Mouse (Mus musculus) hindbrain, embryonic 10.5 days (tissue): ENCODE results near the gene Ntng1. TPM values are rescaled to one million over a fixed set of nuclear protein-coding genes. Genes with fewer than 3 reads are reported as not detected.
A peak's percentile ranks its signal among the peaks of the same experiment; 100 is the strongest.

Source experiments
- DNase-seq: peaks from one replicate; pipeline ENCODE4 v3.0.0-alpha.2; 2017; ENCODE audit warnings: low spot score
- H3K27ac ChIP-seq: fragments of 300-500 bp; sonication (generic); 2 replicates; pipeline ENCODE4 v1.5.1; 2016; ENCODE audit warnings: mild to moderate bottlenecking, moderate library complexity
- H3K27me3 ChIP-seq: fragments of 300-500 bp; sonication (generic); 2 replicates; pipeline ENCODE4 v1.6.1; 2016; ENCODE audit warnings: mild to moderate bottlenecking; ENCODE audit not compliant: poor library complexity, insufficient read depth, severe bottlenecking
- H3K36me3 ChIP-seq: fragments of 300-500 bp; sonication (generic); 2 replicates; pipeline ENCODE4 v1.6.1; 2016; ENCODE audit warnings: mild to moderate bottlenecking, moderate library complexity
- H3K4me1 ChIP-seq: fragments of 300-500 bp; sonication (generic); replicated peaks from 2 replicates; pipeline ENCODE4 v1.6.1; 2016; ENCODE audit warnings: mild to moderate bottlenecking
- H3K4me3 ChIP-seq: fragments of 300-500 bp; sonication (generic); 2 replicates; pipeline ENCODE4 v1.5.1; 2016; ENCODE audit warnings: mild to moderate bottlenecking, moderate library complexity
- H3K9me3 ChIP-seq: fragments of 300-500 bp; sonication (generic); 2 replicates; pipeline ENCODE4 v1.6.1; 2016; ENCODE audit warnings: mild to moderate bottlenecking, moderate library complexity
- WGBS: fragments of 180-500 bp; shearing (Covaris S2); methylation state at CpG from one replicate; pipeline ENCODE4 v1.1.7; 2016; 5-methylcytosine and 5-hydroxymethylcytosine counted together
- polyA plus RNA-seq: library from polyadenylated mRNA; unstranded; fragments of >200 nt; fragmentation: Nextera tagmentation; extraction: Ambion mirVana; gene quantifications from 2 replicates; pipeline ENCODE4 v1.2.1, GENCODE M21; 2016

Gene Ntng1
- 4.7 and 5.3 TPM in 2 replicates for polyA plus RNA-seq

- Histone ChIP-seq H3K9me3 (no peaks in the 10 kb centered on the region), H3K4me3 (peak within 1 kb of the TSS; percentile 78), H3K27ac (peak within 1 kb of the TSS; percentile 84), H3K4me1 (peaks cover 17% of the 10 kb centered on the region), H3K36me3 (no peaks in the 10 kb centered on the region), H3K27me3 (peaks cover 29% of the 10 kb centered on the region)
- WGBS = under 1% methylated on average over 52 of the region's 52 CpGs
- DNase-seq = peak; percentile 65
These were observed at the start of gene Ntng1 for GRCm38 (mm10) chr3:110143206-110144061. Gene Ntng1, minus strand, starts transcription at chr3:110144011.

- H3K4me1 ChIP-seq = no peaks in the 10 kb centered on the region
- DNase-seq = no peak
- H3K9me3 ChIP-seq = no peaks in the 10 kb centered on the region
- H3K27me3 ChIP-seq = no peaks in the 10 kb centered on the region
- H3K27ac ChIP-seq = no peak overlapping the region
- 88% methylated on average over 5 of the region's 5 CpGs for WGBS
- H3K4me3 ChIP-seq = no peak overlapping the region
- no peaks in the 10 kb centered on the region for H3K36me3 ChIP-seq
These were observed 43.7 kb upstream of the Ntng1 start for GRCm38 (mm10) chr3:110187401-110187948.

GRCm38 (mm10) chr3:110149089-110149488, 5.3 kb upstream of the Ntng1 start:
- H3K9me3 ChIP-seq = no peaks in the 10 kb centered on the region
- 85% methylated on average over 7 of the region's 7 CpGs for WGBS
- H3K27ac ChIP-seq = no peak overlapping the region
- no peak overlapping the region for H3K4me3 ChIP-seq
- no peaks in the 10 kb centered on the region for H3K36me3 ChIP-seq
- peaks cover 2% of the 10 kb centered on the region; the same call in 1 of the 2 replicates for H3K4me1 ChIP-seq
- peaks cover 17% of the 10 kb centered on the region for H3K27me3 ChIP-seq
- DNase-seq = no peak

GRCm38 (mm10) chr3:110144301-110145055, 667 bp upstream of the Ntng1 start:
- DNase-seq = no peak
- 40% methylated on average over 6 of the region's 6 CpGs for WGBS
- Histone ChIP-seq H3K36me3 (no peaks in the 10 kb centered on the region), H3K4me3 (peak overlapping the region; percentile 78), H3K9me3 (no peaks in the 10 kb centered on the region), H3K27me3 (peaks cover 29% of the 10 kb centered on the region), H3K27ac (no peak overlapping the region), H3K4me1 (peaks cover 17% of the 10 kb centered on the region)

GRCm38 (mm10) chr3:110142314-110143205, 1.3 kb downstream of the Ntng1 start:
- Histone ChIP-seq H3K36me3 (no peaks in the 10 kb centered on the region), H3K9me3 (no peaks in the 10 kb centered on the region), H3K27ac (peak overlapping the region; percentile 84), H3K4me3 (peak overlapping the region; percentile 78), H3K27me3 (peaks cover 29% of the 10 kb centered on the region), H3K4me1 (peaks cover 17% of the 10 kb centered on the region)
- peak; percentile 51 for DNase-seq
- under 1% methylated on average over 77 of the region's 77 CpGs for WGBS

GRCm38 (mm10) chr3:110141351-110142302, 2.2 kb downstream of the Ntng1 start:
- WGBS = 4% methylated on average over 13 of the region's 13 CpGs
- Histone ChIP-seq H3K27ac (peak overlapping the region; percentile 84), H3K36me3 (no peaks in the 10 kb centered on the region), H3K4me3 (peak overlapping the region; percentile 78), H3K9me3 (no peaks in the 10 kb centered on the region), H3K27me3 (peaks cover 29% of the 10 kb centered on the region), H3K4me1 (peaks cover 17% of the 10 kb centered on the region)
- peak; percentile 29 for DNase-seq

- no peak for DNase-seq
- Histone ChIP-seq H3K9me3 (no peaks in the 10 kb centered on the region), H3K36me3 (no peaks in the 10 kb centered on the region), H3K27me3 (no peaks in the 10 kb centered on the region), H3K4me1 (peaks cover 5% of the 10 kb centered on the region; the same call in 1 of the 2 replicates), H3K27ac (no peak overlapping the region), H3K4me3 (no peak overlapping the region)
- WGBS = 7% methylated on average over 1 of the region's 1 CpGs
These were observed 7.7 kb downstream of the Ntng1 start for GRCm38 (mm10) chr3:110136115-110136514.

GRCm38 (mm10) chr3:110133150-110133549, 10.7 kb downstream of the Ntng1 start:
- DNase-seq = no peak
- Histone ChIP-seq H3K27me3 (no peaks in the 10 kb centered on the region), H3K4me1 (peaks cover 5% of the 10 kb centered on the region; the same call in 1 of the 2 replicates), H3K27ac (no peak overlapping the region), H3K9me3 (no peaks in the 10 kb centered on the region), H3K36me3 (no peaks in the 10 kb centered on the region), H3K4me3 (no peak overlapping the region)
- WGBS = 89% methylated on average over 9 of the region's 9 CpGs

- WGBS = 80% methylated on average over 8 of the region's 8 CpGs
- Histone ChIP-seq H3K27me3 (no peaks in the 10 kb centered on the region), H3K27ac (no peak overlapping the region), H3K4me3 (no peak overlapping the region), H3K36me3 (no peaks in the 10 kb centered on the region), H3K9me3 (no peaks in the 10 kb centered on the region), H3K4me1 (peaks cover 5% of the 10 kb centered on the region; the same call in 1 of the 2 replicates)
- no peak for DNase-seq
These were observed 11.5 kb downstream of the Ntng1 start for GRCm38 (mm10) chr3:110132289-110132688.

GRCm38 (mm10) chr3:110131043-110131891, 12.5 kb downstream of the Ntng1 start:
- no peak for DNase-seq
- no peaks in the 10 kb centered on the region for H3K9me3 ChIP-seq
- no peaks in the 10 kb centered on the region for H3K36me3 ChIP-seq
- H3K4me1 ChIP-seq = peaks cover 5% of the 10 kb centered on the region; the same call in 1 of the 2 replicates
- H3K4me3 ChIP-seq = no peak overlapping the region
- H3K27me3 ChIP-seq = no peaks in the 10 kb centered on the region
- H3K27ac ChIP-seq = peak overlapping the region; percentile 29; the same call in 1 of the 2 replicates
- WGBS = 61% methylated on average over 18 of the region's 18 CpGs
